Mouse (Mus musculus) gastrocnemius, postnatal 4 days (tissue): ENCODE measurements at regions not wholly inside any gene's neighbourhood (a gene's known extent, or its start where the extent isn't known, plus 50 kb on each side); places are given as distances from the start of the nearest gene placed in this dataset.
A peak's percentile ranks its signal among the peaks of the same experiment; 100 is the strongest.

Source experiments
- DNase-seq, 2 experiments: peaks; one replicate each; pipeline ENCODE4 v3.0.0; 2021 to 2022; ENCODE audit warnings: low spot score in 2 of 2, mixed read lengths in 2 of 2

- DNase-seq = no peak
These were observed 145.0 kb downstream of the Setd4 start for GRCm38 (mm10) chr16:93458598-93459496.

DNA sequence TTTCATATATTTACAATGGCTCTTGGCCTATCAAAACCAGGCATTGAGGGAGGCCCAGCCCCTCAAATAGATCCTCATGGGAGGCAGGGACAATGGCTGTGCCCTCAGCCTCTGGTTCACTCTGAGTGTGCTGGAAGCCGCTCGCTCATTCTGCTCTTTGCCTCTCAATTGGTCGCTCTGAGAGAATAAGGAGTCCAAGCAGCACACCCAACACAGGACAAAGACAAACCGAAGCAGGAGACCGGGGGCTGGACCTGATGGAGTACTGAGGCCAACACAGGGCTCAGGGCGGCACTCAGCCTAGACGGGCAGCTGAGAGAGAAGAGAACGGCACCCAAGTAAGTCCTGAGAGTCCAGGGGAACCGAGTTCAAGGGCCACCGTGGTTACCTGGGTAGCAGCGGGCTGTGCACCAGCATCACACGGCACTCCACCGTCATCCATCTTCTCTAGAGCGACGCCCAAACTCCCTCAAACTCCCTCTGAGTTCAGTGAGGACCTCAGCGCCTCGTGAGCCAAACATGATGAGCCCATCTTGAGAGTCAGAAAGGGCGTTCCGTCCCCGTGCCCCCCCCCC lies 145.8 kb downstream of the Setd4 start:
- no peak for DNase-seq

DNA sequence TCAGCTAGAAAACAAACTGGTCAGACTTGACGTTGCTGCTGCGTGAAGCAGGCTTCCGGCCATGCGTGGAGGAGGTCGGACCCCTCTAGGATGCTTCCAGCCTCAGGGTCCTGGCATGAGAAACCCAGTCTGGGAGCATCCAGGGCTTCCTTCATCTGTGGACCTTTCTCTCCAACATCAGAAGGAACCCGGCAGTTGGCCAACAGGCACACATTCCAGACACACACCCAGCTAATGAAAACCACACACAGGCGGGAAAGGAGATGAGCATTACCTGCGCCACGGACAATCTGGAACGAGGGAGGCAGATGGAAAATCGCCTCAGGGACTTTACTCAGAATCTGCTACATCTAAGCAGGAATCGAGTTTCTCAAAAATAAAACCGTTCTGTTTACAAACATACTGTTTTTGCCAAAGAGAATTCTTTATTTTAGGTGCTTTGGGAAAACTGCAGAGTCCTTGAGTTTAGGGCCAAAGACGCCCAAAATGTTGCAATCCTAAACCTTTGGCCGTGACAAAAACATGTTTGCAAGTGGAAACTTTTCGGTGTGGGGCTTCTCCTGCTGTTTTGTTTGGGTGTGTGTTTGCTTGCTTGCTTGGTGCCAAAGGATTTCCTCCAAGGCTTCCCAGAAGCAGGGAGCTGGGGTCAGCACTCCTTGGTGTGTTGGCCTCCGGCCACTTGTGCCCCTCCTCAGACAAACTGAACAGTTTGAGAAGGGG lies 147.0 kb downstream of the Setd4 start:
- DNase-seq = no peak

DNA sequence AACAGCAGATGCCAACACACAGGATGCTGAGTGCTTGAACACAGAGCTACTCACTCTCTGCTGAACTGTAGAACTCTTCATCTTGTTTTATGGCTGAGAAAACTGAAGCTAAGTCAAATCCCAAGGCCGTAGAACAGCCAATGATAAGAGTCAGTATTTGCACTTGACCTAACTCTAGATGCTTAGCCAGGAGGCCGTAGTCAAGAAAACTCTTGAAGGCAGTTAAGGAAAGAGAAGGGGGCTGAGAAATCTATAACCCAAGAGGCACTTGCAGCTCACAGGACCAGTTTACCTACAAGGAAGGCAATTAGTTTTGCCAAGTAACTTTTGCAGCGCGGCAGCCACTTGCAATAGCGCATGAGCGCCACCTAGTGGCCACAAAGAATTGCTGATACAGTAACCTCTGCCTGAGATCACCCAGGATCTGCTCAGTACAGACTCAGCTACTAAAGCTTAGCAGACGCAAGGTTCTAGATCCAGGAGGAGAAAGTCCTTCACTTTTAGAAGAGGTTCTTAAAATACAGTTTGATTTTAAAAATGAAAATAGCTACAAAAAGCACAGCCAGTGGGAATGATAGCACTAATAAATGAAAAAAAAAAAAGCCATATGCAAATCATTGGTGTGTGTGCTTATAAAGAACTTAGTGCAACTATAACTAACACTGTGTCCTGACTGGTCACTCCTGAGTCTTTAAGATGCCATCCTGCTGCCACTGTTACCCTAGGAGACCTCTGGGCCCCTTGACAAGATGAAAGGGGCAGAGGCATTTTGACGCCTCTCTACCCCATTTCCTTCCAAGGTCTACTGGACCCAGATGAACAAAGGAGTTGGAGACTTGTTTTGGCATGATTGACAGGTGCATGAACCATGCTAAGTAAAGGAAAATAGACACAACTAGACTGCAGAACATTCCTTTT lies 149.5 kb downstream of the Setd4 start:
- DNase-seq = peak; percentile 70 to 82

DNA sequence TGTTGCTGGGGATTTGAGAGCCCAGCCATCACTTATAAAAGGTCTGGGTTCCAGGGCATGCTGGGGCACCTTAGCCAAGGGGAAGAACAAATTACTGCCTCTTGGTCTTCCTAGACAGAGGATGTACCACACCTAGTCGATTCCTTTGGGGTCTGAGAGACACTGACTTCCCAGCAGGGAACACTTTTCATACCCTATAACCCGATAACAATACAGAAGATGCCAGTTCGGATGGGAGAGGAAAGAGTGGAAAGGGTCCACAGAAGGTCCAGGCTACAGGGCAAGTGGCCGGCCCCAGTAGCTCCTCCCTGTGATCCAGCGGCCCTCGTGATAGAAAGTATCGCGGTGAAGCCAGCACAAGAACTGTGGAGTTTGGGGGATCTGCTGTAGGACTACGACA lies 150.8 kb downstream of the Setd4 start:
- DNase-seq = no peak

- no peak for DNase-seq
These were observed 153.0 kb downstream of the Setd4 start for GRCm38 (mm10) chr16:93450896-93451295.

GRCm38 (mm10) chr16:93449925-93450324 lies 153.9 kb downstream of the Setd4 start:
- no peak for DNase-seq

DNA sequence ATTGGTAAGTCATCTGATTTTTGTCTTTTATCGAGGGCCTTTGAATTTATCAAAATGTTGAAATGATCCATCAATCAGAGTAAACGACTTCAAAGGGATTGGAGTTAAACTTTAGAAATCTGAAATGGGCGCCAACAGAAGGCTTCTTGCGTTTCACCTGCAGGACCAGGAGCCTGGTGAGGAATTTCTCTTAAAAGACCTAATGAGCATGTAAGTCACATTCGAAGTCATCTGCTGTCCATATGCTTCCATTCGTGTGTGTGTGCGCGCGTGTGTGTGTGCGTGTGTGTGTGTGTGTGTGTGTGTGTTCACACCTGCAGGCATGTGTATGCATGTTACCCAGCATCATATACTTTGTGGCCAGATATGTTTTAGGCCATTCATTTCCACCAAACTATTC lies 155.7 kb downstream of the Setd4 start:
- no peak for DNase-seq

- DNase-seq = no peak
These were observed 156.9 kb downstream of the Setd4 start for GRCm38 (mm10) chr16:93446970-93447369.

GRCm38 (mm10) chr16:93446206-93446605 lies 157.7 kb downstream of the Setd4 start:
- no peak for DNase-seq

GRCm38 (mm10) chr16:93442837-93443236 lies 161.0 kb downstream of the Setd4 start:
- peak in 1 of 2 experiments; percentile 40 for DNase-seq

DNA sequence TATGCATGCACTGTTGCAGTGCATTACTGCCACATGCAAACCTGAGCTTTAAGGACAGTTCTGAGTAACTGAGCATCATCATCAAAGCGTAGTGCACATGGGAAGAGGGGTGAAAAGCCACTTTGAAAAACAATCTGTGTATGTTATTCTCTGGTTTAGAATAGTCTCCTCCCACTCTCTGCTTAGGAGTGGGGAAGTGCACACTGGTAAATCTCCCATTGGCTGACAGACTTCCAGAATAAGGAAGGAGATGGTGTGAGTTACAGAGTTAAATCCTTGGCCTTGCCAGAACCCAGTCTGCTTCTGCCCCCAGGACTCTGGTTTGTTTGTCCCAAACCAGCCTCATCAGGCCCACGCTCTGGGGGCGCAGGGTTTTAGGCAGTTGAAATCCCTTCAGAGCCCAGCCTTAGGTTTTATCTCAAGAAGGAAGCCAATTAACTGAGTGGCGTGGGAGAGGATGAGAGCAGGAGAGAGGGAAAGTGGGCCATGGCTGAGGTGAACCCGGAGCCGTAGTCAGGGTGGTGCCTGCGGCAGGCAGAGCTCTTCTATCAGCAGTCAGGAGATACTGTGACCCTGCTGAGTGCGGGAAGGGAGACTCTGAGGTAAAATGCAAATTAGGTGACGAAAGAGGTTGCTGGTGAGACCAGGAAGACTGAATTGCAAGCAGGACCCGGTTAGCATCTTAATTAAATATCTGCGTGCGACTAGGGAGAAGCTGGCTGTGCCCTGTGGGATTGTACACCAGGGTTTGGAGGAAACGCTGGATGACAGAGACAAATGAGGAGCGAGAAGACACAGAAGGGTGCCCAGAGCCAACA lies 166.0 kb downstream of the Setd4 start:
- DNase-seq = no peak

DNA sequence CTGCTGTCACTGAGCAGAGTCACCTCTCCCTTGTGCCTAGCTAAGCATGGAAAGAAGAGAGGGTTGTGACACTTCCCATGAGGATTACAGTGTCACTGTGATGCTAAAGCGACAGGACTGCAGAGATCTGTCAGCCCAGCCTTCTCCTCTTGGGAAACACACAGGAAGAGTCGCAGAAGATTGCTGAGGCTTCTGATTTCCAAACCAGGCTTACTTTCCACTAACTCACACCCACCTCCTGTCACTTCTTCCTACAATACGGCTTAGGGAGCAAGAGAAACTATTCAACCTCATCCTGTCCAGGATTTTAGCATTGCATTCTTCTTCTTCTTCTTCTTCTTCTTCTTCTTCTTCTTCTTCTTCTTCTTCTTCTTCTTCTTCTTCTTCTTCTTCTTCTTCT lies 167.1 kb downstream of the Setd4 start:
- no peak for DNase-seq

- DNase-seq = no peak
These were observed 172.5 kb downstream of the Setd4 start for GRCm38 (mm10) chr16:93431316-93431715.

DNA sequence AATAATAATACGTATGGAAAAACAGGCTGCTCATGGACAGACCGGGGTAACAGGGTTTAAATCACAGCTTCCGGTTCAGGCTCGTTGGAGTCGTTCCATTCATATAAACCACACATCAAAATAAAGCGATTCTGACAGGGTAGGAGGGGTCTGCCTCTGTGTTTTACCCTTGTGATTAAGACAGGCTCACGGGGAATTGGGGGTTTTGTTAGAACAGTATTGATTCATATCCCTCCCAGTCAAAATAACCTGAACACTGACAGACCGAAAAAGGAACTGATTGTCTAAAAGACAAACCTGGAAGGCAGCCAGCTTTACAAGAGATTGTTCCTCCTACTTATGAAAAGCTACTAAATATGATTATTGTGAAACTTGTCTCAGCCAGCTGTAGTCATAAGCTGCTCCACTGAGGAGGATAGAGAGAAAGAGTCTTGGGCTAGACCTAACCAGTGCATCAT lies 174.5 kb downstream of the Setd4 start:
- no peak for DNase-seq

DNA sequence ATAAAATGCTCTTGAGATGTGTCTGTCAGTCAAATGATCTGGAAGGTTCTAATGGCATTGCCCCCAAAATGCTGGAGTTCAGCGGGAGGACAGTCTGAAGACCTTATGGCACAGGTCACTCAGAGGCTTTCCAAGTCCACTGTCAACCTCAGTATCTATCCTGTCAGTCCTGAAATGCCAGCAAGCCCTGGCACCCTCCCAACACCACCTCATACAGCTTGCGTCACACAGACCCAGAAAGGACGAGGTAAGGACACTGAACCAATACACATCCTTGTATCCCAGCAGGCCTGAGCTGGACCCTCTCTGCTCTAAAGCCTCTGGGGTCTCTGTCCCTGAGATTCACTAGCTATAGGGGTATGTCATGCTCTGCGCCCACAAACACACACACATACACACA lies 176.6 kb downstream of the Setd4 start:
- no peak for DNase-seq

DNA sequence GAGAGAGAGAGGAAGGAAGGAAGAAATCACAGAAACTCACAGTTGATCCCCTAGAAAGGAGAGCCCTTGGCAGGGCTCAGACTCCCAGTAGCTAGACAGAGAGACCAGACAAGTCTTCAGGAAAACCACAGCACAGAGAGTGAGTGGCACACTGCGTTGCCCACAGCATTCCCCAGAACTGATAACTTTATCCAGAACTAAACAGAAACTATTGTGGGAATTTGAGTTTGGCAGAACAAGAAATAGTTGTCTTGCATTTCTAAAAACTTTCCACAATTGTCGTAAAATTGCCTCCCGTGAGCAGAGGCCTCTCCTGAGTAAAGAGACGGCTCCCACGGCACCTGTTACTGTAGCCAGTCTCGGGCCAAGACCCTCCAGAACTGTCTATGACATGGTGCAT lies 178.1 kb downstream of the Setd4 start:
- no peak for DNase-seq

DNA sequence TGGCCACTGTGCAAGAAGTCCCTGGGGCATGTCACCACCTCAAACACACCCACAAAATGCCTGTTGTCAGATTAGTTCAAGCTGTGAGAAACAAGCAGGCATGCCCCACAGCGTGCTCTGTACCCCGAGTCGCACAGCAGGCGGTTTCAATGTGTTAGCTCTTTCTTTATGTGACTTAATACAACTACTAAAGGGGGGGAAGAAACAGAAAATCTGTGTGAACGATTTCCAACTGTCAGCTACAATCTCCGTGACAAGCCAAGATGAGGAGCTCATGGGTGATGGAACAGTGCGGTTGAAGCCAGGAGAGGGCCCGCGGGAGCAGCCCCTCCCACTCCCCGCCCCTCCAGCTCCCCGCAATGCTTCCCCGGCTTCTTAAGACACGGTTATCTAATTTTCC lies 180.7 kb downstream of the Setd4 start:
- no peak for DNase-seq

- DNase-seq = no peak
These were observed 181.6 kb downstream of the Setd4 start for GRCm38 (mm10) chr16:93422221-93422620.

DNA sequence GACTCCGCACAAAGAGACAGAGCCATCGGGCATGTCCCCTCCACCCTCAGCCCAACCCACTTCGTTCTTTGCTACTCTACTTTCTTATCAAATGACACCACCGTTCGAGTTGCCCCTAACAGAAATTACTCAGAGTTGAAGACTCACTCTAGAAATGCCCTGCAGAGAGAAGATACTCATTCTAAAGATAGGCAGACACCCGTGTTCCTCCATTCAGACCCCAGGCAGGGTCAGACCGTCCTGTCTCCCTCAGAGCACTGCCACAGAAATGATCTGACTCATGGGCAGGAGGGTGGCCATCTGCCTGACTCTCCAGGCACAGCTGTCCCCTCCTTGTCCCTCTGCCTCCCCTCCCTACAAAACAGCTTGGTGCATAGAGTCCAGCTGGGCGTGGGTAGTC lies 185.6 kb downstream of the Setd4 start:
- no peak for DNase-seq
